Mouse (Mus musculus) kidney, adult 8-10 months (tissue): Measurements from ENCODE around the gene Rrm1.
"Not testable (repeated sequence)": the region's sequence is repeated elsewhere in the genome, so short reads cannot be mapped to it uniquely, and the experiment has no call there.

Experiments used
- DNase-seq, 2 experiments: peaks; one replicate each; pipeline ENCODE4 v3.0.0; 2022

Gene Rrm1

GRCm38 (mm10) chr7:102441657-102442391 lies at the start of gene Rrm1:
Rrm1 (plus strand) TSS chr7:102441695.
- peak; percentile 94 for DNase-seq

GRCm38 (mm10) chr7:102393898-102394297 lies 47.6 kb upstream of the Rrm1 start:
- DNase-seq = no peak

- DNase-seq = no peak
Measured at GRCm38 (mm10) chr7:102395894-102396293, 45.6 kb upstream of the Rrm1 start.

- DNase-seq = no peak
Measured at GRCm38 (mm10) chr7:102396331-102396730, 45.2 kb upstream of the Rrm1 start.

GRCm38 (mm10) chr7:102399180-102399731 lies 42.2 kb upstream of the Rrm1 start:
- DNase-seq = no peak

- no peak for DNase-seq
Measured at GRCm38 (mm10) chr7:102404118-102404517, 37.4 kb upstream of the Rrm1 start.

GRCm38 (mm10) chr7:102407440-102407839 lies 34.1 kb upstream of the Rrm1 start:
- no peak for DNase-seq

- DNase-seq = not testable (repeated sequence)
Measured at GRCm38 (mm10) chr7:102415272-102415671, 26.2 kb upstream of the Rrm1 start.

GRCm38 (mm10) chr7:102415841-102416240 lies 25.7 kb upstream of the Rrm1 start:
- no peak for DNase-seq

- DNase-seq = peak; percentile 27 to 32
Measured at GRCm38 (mm10) chr7:102417398-102417797, 24.1 kb upstream of the Rrm1 start.

- no peak for DNase-seq
Measured at GRCm38 (mm10) chr7:102422036-102422435, 19.5 kb upstream of the Rrm1 start.

GRCm38 (mm10) chr7:102425933-102426685 lies 15.4 kb upstream of the Rrm1 start:
- DNase-seq = no peak

GRCm38 (mm10) chr7:102434344-102434743 lies 7.2 kb upstream of the Rrm1 start:
- DNase-seq = no peak

GRCm38 (mm10) chr7:102440822-102441656 lies 456 bp upstream of the Rrm1 start:
- DNase-seq = no peak

GRCm38 (mm10) chr7:102442432-102442831 lies 937 bp downstream of the Rrm1 start:
- DNase-seq = no peak

GRCm38 (mm10) chr7:102444301-102444700 lies 2.8 kb downstream of the Rrm1 start:
- DNase-seq = no peak

GRCm38 (mm10) chr7:102446438-102446837 lies 4.9 kb downstream of the Rrm1 start:
- no peak for DNase-seq

GRCm38 (mm10) chr7:102458618-102459380 lies 17.3 kb downstream of the Rrm1 start:
- no peak for DNase-seq

GRCm38 (mm10) chr7:102467566-102467965 lies 26.1 kb downstream of the Rrm1 start:
- DNase-seq = no peak

- DNase-seq = no peak
Measured at GRCm38 (mm10) chr7:102472675-102473074, 31.2 kb downstream of the Rrm1 start.

GRCm38 (mm10) chr7:102476601-102477000 lies 35.1 kb downstream of the Rrm1 start:
- DNase-seq = no peak

- DNase-seq = no peak
Measured at GRCm38 (mm10) chr7:102477377-102477776, 35.9 kb downstream of the Rrm1 start.
